Mouse (Mus musculus) erythroid progenitor cell, adult 5-6 weeks (primary cell): ENCODE measurements around the gene Degs1. TPM values are rescaled to one million over a fixed set of nuclear protein-coding genes. Genes with fewer than 3 reads are reported as not detected.
A peak's percentile ranks its signal among the peaks of the same experiment; 100 is the strongest.

Experiments used
- ATAC-seq: replicated peaks from 2 replicates; pipeline ENCODE4 v1.8.0; 2016; ENCODE audit warnings: moderate number of reproducible peaks, mild to moderate bottlenecking, moderate TSS enrichment, inconsistent platforms; ENCODE audit not compliant: poor library complexity, low FRiP score, severe bottlenecking
- total RNA-seq, 2 experiments: library from RNA; stranded (forward) in 1 of 2; stranded (reverse) in 1 of 2; fragments of 150-400 nt in 1 of 2; fragments of 186-747, 209-891 nt in 1 of 2; gene quantifications; 2 replicates each; pipeline versions ENCODE4 v1.2.3 to v1.2.4; 2015 to 2017; ENCODE audit warnings: low replicate concordance in 2 of 2

Gene Degs1
- total RNA-seq, 2 experiments from 2014 or later: 33.1 to 79.2 TPM

GRCm38 (mm10) chr1:182283231-182283630, 627 bp upstream of the Degs1 start:
- no peak for ATAC-seq

- peak; percentile 68 for ATAC-seq
Observed at GRCm38 (mm10) chr1:182281251-182281711, 1.3 kb downstream of the Degs1 start.

- no peak for ATAC-seq
Observed at GRCm38 (mm10) chr1:182280577-182280976, 2.0 kb downstream of the Degs1 start.

GRCm38 (mm10) chr1:182280046-182280445, 2.6 kb downstream of the Degs1 start:
- ATAC-seq: no peak

DNA sequence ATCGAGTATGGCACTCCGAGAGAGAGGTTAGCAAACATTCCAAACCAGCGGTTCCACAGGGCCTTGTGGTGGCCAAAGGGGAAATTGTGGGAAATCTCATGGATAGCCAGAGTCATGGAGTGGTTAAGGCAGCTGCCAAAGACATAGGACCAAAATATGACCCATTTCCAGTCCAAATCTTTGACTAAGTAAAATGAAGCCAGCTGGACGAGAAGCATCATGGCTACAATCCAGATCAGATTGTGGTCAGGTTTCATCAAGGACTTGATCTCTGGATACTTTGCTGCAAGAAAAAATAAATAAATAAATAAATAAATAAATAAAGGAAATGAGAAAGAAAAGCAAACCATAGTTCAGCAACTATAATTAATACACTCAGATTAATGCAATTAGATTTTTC, 3.2 kb downstream of the Degs1 start:
- ATAC-seq: no peak

DNA sequence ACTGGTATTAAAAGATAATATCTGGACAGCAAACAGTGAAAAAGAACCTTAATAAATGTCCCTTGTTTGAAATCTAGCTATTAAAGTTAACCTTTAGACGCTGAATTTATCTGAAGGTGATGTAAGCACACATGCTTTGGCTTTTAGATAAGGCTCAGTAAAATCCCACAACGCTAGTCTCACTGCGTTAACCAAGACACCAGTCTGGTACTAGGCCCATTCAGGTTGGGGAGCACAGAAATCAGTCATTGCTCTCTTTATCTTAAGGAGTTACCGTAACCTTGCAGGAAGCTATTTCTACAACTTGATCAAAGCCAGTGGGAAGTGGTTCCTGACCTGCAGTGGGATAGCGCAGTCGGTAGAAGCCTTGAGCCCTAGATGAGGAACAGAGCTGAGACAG, 7.5 kb downstream of the Degs1 start:
- no peak for ATAC-seq

DNA sequence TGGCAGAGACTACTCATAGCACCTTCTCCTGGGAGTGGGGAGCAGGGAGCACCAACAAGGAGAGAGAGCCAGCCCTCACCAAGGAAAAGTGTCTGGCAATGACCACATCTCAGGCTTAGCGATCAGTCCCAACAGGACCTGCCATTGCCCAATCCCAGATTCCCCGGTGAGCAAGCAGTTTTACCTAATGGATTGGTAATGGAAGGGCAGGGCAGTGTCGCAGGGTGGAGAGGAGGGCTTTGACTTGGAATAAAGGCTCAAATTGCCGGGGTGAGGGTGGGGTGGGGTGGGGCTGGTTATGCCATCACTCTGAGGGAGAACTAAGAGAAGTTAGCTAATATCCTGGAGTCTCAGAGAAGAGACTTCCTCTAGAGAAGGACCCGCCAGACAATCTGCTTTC, 11.0 kb downstream of the Degs1 start:
- no peak for ATAC-seq

- no peak for ATAC-seq
Observed at GRCm38 (mm10) chr1:182271130-182271529, 11.5 kb downstream of the Degs1 start.

DNA sequence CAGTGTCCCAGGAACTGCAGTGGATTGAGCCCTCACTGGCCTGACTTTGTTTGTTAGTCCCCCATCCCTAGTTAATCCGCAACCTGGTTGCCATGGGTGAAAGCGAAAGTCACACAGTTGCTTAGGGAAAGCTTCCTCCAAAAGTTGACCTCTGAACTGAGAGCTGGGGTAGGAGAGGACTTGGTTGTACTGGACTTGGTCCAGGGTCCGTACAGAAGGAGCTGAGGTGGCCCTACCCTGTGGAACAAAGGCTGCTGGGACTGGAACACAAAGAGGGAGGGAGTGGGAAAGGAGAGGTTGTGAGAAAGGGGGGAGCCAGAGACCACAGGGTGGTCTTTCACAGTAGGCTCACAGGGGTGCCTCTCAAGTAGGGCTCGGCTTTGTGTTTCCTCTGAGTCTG, 14.3 kb downstream of the Degs1 start:
- no peak for ATAC-seq

DNA sequence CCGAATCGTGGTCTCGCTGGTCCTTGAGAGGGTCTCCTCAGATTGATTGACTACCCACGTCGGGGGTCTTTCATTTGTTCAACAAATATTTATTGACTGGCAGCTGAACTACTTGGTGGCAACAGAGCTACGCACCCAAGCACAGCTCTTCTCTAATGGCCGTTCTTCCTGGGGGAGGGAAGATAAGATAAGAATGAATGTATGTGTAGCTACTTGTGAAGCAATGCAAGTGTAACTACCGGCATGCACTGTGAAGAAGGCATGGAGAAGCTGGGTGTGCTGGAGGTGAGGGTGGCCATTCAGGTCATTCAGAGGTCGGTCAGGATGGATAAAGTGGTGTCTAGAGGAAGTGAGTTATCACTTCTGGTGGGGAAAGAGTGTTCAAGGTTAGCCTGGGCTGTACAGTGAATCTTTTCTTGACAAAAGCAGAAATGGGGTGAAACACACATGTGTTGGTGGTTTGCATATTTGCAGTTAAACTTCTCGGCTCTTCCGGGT, 16.5 kb downstream of the Degs1 start:
- ATAC-seq: no peak

DNA sequence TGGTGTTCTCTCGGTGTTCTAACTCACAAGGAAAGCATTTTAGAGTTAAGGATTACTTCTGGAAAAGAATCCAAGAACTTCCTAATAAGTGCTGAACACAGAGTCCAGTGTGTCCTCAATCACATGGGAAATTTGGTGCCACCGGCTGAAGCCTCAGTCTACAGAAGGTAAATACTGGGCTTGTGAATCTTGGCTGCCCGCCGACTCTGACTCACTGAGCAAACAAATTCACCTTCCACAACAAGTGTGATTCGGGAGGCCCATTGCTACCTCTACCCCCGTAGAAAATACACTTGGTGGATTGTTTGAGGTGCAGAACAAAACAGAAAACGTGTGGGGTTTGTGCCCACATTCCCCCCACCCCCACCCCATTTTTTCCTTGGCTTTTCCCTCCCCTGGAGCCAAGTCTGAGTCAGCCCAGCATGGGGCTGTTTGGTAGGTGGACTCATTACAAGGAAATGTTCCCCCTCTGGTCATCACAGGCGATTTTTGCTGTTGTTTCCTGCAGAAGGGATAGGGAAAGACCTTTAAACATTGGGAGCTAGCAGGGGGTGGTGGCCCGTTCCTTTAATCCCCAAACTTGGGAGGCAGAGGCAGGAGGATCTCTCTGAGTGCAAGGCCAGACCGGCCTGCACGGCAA, 26.4 kb downstream of the Degs1 start:
- no peak for ATAC-seq

DNA sequence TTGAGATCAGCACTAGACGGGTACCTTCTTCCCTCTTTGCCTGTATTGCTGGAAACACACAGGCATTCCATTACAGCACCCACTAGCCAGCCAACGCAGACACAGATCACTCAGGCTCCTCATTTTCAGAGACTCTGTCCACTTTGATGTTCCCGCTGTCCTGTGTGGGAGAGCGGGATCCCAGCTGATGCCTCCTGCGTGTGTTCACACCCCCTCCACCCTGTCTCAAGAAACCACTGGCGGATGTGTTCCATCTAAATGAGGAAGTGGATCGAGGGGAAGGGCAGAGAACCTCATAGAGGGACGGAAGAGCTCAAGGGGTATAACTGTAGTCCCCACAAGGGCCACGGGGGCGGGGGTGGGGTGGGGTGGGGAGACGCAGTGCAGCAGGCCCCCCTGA, 27.6 kb downstream of the Degs1 start:
- ATAC-seq: no peak

DNA sequence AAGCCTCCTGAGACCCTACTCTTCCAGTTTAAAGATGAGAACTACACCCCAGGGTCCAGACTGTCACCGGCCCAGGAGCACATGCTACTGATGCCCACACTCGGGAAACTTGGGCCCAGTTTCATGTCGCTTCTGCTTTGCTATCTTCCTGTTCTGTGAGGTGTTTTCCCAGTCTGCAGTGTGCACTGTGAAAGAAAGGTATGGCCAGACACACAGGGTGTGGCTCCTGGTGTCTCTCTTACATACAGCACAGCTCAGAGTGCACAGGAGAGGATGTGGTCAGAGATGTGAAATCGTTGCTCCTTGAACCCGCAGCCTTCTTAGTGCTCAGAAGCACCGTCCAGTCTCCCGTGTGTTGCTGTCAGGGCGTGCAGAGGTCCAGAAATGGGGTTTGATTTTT, 28.0 kb downstream of the Degs1 start:
- ATAC-seq: 0 out of 2 replicates have a peak, but pooled peaks have one; percentile 10

GRCm38 (mm10) chr1:182253756-182254534, 28.7 kb downstream of the Degs1 start:
- no peak for ATAC-seq

DNA sequence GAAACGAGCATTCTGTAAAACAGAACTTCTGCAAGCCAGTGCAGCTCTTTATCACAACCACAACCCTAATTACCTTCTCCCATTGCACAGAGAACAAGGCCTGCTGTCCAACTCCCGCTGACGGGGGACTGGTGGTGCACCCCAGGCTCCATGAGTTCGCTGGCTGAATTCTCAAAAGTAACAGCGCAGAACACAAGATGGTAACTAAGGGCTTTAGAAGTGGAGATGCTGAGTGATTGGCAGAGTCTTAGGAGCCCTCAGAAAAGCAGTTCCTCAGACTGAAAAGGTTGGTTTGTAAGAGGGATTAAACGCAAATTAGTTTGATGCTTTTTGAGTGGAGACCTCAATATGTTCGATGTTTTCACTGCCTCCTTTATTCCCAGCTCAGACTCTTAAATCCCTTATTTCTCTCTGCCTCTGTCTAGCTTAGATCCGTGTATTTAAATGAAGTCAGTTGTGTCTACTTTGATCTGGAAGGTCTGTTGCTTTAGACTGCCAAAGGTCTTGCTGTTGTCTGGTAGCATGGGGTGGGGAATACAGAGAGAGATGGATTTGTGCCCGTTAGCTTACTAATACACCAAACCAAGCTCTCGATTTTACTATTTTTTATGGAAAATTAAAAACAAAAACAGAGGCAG, 30.0 kb downstream of the Degs1 start:
- no peak for ATAC-seq

GRCm38 (mm10) chr1:182250734-182251133, 31.9 kb downstream of the Degs1 start:
- ATAC-seq: no peak

DNA sequence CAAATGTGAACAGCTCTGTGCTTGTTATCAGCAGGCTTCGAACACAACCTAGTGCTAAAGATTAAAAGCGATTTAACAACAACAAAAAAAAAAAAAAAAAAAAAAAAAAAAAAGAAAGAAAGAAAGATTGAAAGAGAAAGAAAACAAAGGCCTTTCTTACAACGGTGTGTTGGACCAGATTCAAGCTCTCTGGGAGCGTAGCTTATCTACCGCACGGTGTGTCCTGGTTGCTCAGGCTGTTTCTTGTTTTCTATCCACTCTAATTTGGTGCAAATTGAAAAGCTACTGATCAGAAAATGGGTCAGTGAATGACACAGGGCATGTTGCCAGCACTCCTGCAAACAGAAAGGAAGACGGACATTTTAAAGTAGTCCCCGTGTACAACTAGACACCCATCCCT, 33.3 kb downstream of the Degs1 start:
- no peak for ATAC-seq

GRCm38 (mm10) chr1:182245003-182245402, 37.6 kb downstream of the Degs1 start:
- no peak for ATAC-seq

GRCm38 (mm10) chr1:182238056-182238703, 44.4 kb downstream of the Degs1 start:
- no peak for ATAC-seq

DNA sequence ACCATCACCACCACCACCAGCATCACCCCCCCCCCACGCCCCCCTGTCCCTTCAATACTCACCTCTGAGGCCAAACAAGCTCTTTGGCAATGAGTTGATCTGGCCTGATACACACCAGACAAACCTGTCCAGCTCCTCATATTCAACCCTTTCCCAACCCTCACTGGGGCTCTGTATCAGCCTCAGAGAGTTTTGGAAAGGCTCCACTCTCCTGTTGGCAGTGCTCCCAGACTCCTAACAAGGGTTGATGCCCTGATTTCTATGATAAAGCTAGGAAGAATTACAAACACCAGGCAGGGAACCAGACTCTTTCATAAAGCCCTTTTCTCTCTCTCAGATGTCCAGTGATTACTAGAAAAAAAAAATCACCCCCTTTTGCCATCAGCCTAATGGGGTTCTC, 45.2 kb downstream of the Degs1 start:
- no peak for ATAC-seq
